Mouse (Mus musculus) layer of hippocampus, postnatal 36 days (tissue): ENCODE results near the gene Retreg1. TPM values are rescaled to one million over a fixed set of nuclear protein-coding genes. Genes with fewer than 3 reads are reported as not detected.

Experiments used
- DNase-seq, 2 experiments: peaks; one replicate each; pipeline ENCODE4 v3.0.0; 2022
- total RNA-seq, 2 experiments: library from RNA; stranded (reverse); gene quantifications; 2 replicates each; pipeline ENCODE4 v1.2.3; 2021

Gene Retreg1
- total RNA-seq, 2 experiments from 2014 or later, result 29.0 to 30.5 TPM

GRCm38 (mm10) chr15:25922007-25922406 is 79.0 kb downstream of the Retreg1 start:
- DNase-seq, result no peak

DNA sequence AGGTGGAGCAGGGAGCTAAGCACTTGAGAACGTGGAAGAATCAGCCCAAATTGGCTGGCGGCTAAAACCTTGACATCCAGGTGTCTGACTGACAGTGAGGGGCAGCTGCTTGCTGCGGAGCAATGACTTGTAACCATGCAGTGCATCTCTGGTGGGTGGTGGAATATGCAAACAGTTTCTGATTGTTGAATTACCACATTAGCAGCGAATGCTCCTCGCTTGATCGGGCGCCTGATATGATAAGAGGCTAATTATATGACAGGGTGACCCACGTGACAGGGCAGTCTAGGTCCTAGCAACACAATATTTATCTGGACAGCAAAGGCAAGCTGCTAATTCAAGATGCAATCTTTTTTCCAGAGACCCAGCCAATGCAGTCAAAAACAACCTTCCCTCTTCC is 80.9 kb downstream of the Retreg1 start:
- no peak for DNase-seq

DNA sequence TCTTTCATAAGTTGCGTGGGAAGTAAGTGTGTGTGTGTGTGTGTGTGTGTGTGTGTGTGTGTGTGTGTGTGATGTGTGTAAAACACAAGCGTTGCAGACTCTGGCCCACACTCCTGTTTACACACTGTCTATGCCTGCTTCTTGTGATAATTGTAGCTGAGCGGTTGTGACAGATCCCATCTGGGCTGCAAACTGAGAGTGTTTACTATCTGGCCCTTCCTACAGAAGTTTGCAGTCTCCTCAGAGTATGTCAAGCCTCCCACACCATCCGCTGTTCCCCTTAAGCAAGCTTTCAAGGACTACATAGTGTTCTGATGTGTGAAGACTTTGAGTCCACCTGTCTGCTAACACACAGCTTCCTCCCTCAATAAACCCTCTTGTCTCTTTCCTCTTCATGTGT is 83.2 kb downstream of the Retreg1 start:
- DNase-seq, result peak; percentile 37 to 51

DNA sequence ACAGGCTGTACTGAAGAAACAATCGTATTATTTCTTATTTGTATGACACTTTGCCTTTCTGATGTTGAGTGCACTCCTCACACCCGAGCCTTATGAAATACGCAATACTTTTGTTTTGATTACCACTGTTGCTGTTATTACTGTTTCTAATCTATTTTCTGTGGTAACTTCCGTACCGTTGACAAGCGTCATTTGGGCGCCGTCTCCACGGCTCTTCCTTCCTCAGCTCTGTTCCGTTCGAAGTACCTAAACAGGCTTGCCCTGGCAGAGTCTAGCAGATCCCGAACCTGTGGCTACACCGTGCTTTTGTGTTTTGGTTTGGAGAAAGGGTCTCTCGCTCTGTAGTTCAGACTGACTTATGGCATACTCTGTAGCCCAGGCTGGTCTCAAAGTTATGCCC is 84.1 kb downstream of the Retreg1 start:
- DNase-seq, result no peak

DNA sequence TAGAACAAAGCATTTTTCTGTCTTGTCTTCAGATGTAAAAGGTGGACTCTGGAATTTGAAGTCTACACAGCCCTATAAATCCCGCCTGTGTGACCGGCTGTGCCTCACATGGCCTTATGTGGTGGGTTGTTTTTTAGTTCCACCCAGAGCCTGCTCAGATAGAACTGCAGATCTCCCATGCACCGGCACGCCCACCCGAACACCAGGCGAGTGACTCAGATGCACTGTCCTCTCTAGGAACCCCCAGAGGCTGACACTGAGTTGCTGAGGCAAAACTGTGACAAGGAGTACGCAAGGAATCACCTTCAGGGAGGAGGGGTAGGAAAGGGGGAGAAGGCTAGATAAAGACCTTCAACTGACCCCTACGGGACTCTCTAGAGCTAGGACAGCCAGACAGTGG is 85.0 kb downstream of the Retreg1 start:
- DNase-seq, result no peak

DNA sequence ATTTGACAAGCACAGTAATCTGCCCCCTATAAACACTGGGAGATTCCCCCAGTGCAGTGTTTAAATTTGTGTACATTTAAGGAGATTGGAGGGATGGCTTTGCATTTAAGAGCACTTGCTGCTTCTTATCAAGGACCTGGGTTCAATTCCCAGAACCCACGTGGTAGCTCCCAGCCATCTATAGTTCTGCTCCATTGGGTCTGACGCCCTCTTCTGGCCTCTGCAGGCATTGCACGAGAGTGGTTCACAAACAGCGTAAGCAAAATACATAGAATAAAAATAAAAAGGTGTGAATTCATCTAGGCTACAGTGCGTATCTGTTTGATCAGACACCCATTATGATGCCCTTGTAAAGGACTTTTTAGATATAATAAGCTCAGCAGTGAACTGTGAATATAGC is 85.9 kb downstream of the Retreg1 start:
- DNase-seq, result no peak

DNA sequence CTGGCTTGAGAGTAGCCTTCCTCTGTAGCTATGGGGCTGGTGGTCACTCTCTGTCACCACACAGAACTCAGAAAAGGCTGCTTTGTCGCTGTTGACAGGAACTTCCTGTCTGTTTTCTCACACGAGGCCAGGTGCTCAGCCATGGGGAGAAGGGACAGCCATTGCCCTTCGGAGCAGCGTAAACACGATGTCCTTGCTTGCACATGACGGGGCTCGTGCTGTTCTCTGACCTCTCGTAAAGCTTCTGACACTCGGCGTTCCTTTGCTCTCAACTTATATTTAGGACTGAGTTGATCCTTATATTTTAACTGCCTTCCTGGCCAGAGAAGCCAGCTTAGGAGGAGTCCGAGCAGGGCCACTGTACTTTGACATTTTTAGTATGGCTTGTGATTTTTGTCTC is 86.5 kb downstream of the Retreg1 start:
- DNase-seq, result no peak

DNA sequence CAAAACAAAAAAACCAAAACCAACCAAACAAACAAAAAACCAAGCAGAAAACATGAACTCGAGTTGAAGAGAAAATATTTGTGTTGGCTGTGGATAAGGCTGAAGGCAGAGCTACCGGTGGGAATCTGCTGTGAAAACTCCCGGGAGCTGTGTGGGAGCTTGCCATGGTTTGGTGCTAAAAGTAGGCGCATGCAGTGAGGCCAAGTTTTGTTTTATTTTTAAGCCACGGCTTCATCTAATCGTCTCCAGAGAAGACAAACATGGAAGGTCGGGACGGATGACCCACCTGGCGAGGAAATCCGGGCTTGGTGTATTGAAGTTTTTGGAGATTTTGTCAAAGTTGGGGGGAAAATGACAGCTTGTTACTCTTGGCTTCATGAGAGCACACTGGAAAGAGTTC is 87.0 kb downstream of the Retreg1 start:
- no peak for DNase-seq

DNA sequence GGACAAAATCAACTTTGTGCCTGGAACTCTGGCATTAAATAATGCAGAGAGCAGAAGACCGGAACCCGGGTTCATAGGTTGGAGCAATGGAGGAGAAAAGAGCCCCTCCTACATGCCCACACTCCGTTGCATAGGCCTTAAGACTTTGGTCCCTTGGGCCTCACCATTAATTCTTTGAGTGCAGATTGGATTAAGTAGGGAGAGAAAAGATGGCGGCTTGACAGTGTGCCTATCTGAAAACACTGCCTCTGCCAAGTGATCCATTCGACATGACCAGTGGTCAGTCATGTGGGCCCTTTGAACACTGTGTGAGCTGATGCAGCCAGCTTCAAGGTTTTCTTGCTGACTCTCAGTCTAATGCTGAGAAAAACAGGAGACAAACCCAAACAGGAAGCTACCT is 87.7 kb downstream of the Retreg1 start:
- no peak for DNase-seq

GRCm38 (mm10) chr15:25932497-25932896 is 89.5 kb downstream of the Retreg1 start:
- DNase-seq, result no peak

GRCm38 (mm10) chr15:25932937-25933684 is 90.1 kb downstream of the Retreg1 start:
- DNase-seq, result no peak

DNA sequence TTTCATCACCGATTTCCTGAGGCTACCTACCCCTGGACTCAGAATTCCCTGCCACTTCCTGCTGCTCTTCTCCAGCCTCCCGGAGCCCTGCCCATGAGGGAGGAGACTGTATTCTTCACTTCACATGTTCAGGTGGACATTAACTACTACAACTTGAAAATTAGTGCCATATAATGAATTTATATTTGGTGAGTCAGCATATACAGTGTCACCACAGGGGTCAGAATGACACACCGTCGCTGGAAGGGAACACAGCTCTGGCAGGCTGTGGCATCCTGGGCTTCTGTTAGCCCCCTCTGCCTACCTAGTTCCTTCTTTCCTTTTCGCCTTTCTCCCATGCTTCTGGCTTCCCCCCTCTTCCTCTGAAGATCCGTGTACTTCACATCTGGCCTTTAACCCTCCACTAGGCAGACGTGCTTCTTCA is 90.7 kb downstream of the Retreg1 start:
- DNase-seq, result no peak

DNA sequence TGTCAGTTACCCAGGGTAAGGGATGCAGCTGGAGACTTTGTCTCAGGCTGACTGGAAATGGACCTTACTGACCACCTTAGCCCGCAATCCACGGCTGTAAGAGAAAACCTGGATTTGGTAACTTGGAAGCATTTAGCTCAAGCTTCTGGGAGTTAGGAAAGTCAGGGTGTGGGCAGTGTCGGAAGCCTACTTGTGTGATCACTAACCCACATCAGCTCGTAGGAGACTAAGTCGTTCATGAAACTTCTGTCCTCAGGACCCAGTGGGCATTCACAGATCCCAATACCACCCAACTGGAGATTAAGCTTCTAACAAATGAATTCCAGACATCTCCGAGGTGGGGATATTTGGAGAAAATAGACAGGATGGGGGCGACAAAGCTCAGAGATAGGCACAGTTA is 91.4 kb downstream of the Retreg1 start:
- DNase-seq, result no peak

- DNase-seq, result no peak
Observed at GRCm38 (mm10) chr15:25938496-25938895, 95.5 kb downstream of the Retreg1 start.

GRCm38 (mm10) chr15:25940397-25941377 is 97.7 kb downstream of the Retreg1 start:
- DNase-seq, result no peak

DNA sequence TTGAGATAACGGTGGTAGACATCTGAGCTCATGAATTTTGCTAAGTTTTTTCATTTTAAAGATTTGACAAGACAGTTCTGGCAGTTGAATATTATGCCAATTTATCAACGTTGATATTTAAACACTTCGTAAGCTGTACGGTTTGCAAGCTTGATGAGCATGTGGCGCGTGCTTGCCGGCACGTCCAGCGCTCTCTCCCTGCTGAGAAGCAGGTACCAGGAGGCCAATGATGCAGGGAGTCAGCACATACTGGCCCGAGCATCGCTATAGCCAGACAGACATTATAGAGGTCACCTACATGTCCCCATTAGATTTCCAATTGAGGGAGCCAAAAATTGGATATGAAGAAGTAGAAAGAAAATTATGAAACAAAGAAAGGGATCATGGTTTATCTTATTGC is 98.5 kb downstream of the Retreg1 start:
- no peak for DNase-seq

DNA sequence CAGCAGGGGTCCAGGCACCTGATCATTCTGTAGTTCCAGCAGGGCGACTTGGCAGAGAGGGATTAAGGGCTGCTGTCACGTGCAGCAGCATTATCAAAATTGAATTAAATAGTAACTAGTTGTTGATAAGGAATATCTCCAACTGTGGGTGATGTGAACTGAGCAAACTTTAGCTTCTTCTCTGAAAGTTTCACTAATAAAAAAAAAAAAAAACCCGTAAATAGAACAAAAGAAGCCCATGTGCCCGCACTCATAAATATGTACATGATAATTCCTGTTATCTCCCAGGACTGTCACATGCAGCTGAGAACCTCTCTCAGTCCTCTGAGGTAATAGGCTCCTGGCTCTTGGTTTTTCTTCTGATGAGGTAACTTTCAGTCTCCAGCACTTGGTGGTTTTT is 99.4 kb downstream of the Retreg1 start:
- no peak for DNase-seq

DNA sequence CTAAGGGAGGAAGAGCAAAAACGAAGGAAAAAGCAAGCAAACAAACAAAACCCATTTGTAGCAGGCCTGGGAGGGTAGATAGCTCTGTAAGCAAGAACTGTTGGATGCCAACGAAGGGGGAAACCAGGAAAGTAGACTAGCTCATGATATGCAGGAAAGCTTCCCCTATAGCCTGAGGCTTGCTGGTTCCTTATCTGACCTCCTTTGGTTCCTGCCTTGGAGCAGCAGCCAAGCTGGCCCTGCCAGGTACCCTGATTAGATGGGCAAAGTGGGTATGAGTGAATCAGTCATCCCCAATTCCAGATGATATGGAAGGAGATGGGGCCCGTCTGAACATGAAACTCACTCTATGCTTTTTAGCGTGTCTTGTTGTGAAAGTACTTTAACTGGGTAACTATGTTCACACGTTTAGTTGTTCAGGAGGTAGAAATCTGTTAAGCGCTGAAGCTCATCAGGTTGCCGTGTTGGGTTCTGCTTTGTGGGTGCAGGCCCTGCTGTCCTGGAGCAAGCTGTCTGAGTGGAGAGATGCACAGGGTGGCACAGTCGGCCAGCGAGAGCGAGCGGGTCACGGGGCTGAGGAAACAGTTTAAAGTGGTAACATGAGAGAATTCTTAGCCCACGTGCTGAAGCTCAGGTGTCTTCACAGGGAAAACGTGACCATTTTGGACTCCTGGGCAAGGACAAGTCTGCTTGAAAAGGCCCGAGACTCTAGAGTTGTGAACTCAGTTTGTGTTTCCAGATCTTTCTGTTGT is 100.6 kb downstream of the Retreg1 start:
- no peak for DNase-seq

- no peak for DNase-seq
Observed at GRCm38 (mm10) chr15:25945224-25945623, 102.2 kb downstream of the Retreg1 start.

DNA sequence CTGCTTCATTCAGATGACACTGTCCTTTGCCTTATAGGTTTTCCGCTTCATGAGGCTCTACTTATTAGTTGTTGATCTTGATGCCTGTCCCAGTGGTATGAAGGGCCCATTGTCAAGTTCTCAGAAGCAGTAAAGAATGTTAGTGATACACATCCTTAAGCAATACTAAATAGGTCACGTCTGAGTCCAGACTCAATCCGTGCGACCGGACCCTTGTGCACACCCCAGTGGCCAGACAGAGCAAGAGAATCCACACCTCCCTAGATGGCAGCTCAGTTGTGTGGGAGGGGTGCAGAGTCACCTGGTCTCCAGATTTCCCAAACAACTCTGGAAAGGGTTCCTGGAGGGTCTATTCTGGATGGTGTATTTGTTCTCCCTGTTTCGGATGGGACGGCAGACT is 103.5 kb downstream of the Retreg1 start:
- no peak for DNase-seq

DNA sequence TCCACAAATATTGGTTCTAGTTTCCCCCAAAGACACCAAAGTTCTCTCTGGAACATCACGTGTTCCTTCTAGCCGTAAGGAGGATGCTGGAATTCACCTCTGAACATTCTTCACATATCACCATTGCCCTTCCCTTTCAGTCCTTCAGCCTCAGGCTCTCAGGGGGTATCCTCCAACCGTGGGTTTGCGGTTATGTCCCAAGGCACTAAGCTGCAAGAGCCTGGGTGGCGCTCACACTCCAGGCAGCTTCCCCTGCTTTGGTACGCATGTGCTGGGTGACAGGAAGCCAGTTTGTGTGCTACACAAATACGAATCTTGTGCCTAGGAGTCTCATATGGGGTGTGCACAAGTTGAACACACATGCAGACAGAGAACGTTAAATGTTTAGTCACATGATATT is 104.4 kb downstream of the Retreg1 start:
- DNase-seq, result no peak

- DNase-seq, result no peak
Observed at GRCm38 (mm10) chr15:25948257-25949223, 105.6 kb downstream of the Retreg1 start.
